Mouse (Mus musculus): Measurements from ENCODE around the gene Tspan18. TPM values are rescaled to one million over a fixed set of nuclear protein-coding genes. Genes with fewer than 3 reads are reported as not detected.

Gene Tspan18
- polyA plus RNA-seq, 1 experiment from 2014 or later: 27.8 TPM

GRCm38 (mm10) chr2:93352915-93353685 lies 18.8 kb upstream of the Tspan18 start:
- ATAC-seq (ENCODE audit: low FRiP score, low TSS enrichment): no peak
- 83% methylated on average over 8 of the region's 8 CpGs for WGBS

GRCm38 (mm10) chr2:93351352-93351751 lies 17.0 kb upstream of the Tspan18 start:
- WGBS: 76% methylated on average over 7 of the region's 7 CpGs
- no peak overlapping the region for H3K4me2 ChIP-seq (ENCODE audit: low read length)
- H3K27me3 ChIP-seq (ENCODE audit: control insufficient read depth, insufficient read depth, low read length): no peaks in the 10 kb centered on the region
- H3K4me3 ChIP-seq (replicated peaks; ENCODE audit: low read depth, low read length): no peak overlapping the region
- ATAC-seq (ENCODE audit: low FRiP score, low TSS enrichment): no peak
- H3K27ac ChIP-seq (replicated peaks; ENCODE audit: low read depth, low read length): no peak overlapping the region
- no peak for DNase-seq
- H3K9me3 ChIP-seq (ENCODE audit: control insufficient read depth, low read length): no peaks in the 10 kb centered on the region
- H3K4me1 ChIP-seq (ENCODE audit: control insufficient read depth, insufficient read depth, low read length): no peaks in the 10 kb centered on the region
- H3K36me3 ChIP-seq (ENCODE audit: control insufficient read depth, insufficient read depth, low read length): no peaks in the 10 kb centered on the region
- H3K9ac ChIP-seq (replicated peaks; ENCODE audit: low read length): no peak overlapping the region

More at GRCm38 (mm10) chr2:93352915-93353685, 18.8 kb upstream of the Tspan18 start:
- no peaks in the 10 kb centered on the region for H3K36me3 ChIP-seq (ENCODE audit: control insufficient read depth, insufficient read depth, low read length)
- H3K4me2 ChIP-seq (ENCODE audit: low read length): no peak overlapping the region
- no peak overlapping the region for H3K4me3 ChIP-seq (replicated peaks; ENCODE audit: low read depth, low read length)
- no peak for DNase-seq
- H3K9me3 ChIP-seq (ENCODE audit: control insufficient read depth, low read length): no peaks in the 10 kb centered on the region
- no peak overlapping the region for H3K27ac ChIP-seq (replicated peaks; ENCODE audit: low read depth, low read length)
- no peaks in the 10 kb centered on the region for H3K27me3 ChIP-seq (ENCODE audit: control insufficient read depth, insufficient read depth, low read length)
- H3K9ac ChIP-seq (replicated peaks; ENCODE audit: low read length): no peak overlapping the region
- no peaks in the 10 kb centered on the region for H3K4me1 ChIP-seq (ENCODE audit: control insufficient read depth, insufficient read depth, low read length)

GRCm38 (mm10) chr2:93347018-93347417 lies 12.7 kb upstream of the Tspan18 start:
- Histone ChIP-seq H3K36me3 (ENCODE audit: control insufficient read depth, insufficient read depth, low read length) (no peaks in the 10 kb centered on the region), H3K27me3 (ENCODE audit: control insufficient read depth, insufficient read depth, low read length) (no peaks in the 10 kb centered on the region), H3K27ac (replicated peaks; ENCODE audit: low read depth, low read length) (no peak overlapping the region), H3K4me2 (ENCODE audit: low read length) (no peak overlapping the region), H3K4me1 (ENCODE audit: control insufficient read depth, insufficient read depth, low read length) (no peaks in the 10 kb centered on the region), H3K9ac (replicated peaks; ENCODE audit: low read length) (no peak overlapping the region), H3K9me3 (ENCODE audit: control insufficient read depth, low read length) (no peaks in the 10 kb centered on the region), H3K4me3 (replicated peaks; ENCODE audit: low read depth, low read length) (no peak overlapping the region)
- DNase-seq (no peak), ATAC-seq (ENCODE audit: low FRiP score, low TSS enrichment) (no peak)
- WGBS: 89% methylated on average over 5 of the region's 5 CpGs

DNA sequence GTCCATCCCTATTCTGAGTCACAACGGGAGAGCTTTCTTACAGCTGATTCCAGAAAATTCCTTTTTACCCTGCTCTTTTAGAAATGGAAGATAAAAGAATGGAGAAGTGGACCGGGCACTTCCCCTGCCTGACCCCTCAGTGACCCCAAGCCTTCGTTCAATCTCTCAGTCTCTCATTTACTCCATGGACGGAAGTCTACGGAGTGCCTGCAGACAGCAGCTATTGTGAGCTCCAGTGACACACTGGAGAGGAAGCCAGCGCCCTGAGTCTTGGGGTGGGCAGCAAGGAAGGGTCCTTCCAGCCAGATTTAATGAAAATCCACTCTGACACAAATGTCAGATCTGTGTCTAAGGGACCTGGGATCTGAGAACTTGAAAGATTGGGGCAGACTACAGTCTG lies 12.3 kb upstream of the Tspan18 start:
- H3K27me3 ChIP-seq (ENCODE audit: control insufficient read depth, insufficient read depth, low read length): no peaks in the 10 kb centered on the region
- no peaks in the 10 kb centered on the region for H3K36me3 ChIP-seq (ENCODE audit: control insufficient read depth, insufficient read depth, low read length)
- no peaks in the 10 kb centered on the region for H3K9me3 ChIP-seq (ENCODE audit: control insufficient read depth, low read length)
- H3K9ac ChIP-seq (replicated peaks; ENCODE audit: low read length): no peak overlapping the region
- no peak overlapping the region for H3K27ac ChIP-seq (replicated peaks; ENCODE audit: low read depth, low read length)
- 24% methylated on average over 6 of the region's 6 CpGs for WGBS
- no peak overlapping the region for H3K4me2 ChIP-seq (ENCODE audit: low read length)
- no peak overlapping the region for H3K4me3 ChIP-seq (replicated peaks; ENCODE audit: low read depth, low read length)
- DNase-seq (no peak), ATAC-seq (ENCODE audit: low FRiP score, low TSS enrichment) (no peak)
- no peaks in the 10 kb centered on the region for H3K4me1 ChIP-seq (ENCODE audit: control insufficient read depth, insufficient read depth, low read length)

DNA sequence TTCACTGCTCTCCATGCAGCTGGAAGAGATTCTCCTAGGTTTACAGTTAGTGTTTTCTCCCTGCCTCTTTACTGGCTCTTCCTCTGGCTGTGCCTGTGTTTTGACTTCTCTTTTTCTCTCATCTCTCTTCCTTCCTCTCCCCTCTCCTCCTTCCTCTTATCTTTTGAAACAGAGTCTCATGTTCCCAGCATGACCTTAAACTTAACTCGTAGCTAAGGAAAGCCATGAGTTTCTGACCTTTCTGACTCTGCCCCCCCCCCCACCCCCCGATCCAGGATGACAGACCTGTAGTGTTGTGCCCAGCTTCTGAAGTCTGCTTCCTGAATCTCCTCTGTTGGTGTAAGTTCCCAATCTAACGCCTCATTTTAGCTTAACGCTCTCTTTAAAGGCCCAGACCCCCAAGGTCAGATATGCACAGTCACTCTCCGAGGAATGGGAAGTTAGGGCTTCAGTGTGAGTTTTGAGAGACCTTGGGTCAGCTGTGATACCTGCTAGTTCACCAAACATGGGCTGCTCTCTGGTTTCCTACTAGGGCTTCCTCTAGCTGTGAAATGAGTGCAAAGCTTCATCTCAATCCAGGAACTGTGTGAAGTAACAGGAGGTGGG lies 11.5 kb upstream of the Tspan18 start:
- Histone ChIP-seq H3K4me3 (replicated peaks; ENCODE audit: low read depth, low read length) (no peak overlapping the region), H3K27me3 (ENCODE audit: control insufficient read depth, insufficient read depth, low read length) (no peaks in the 10 kb centered on the region), H3K4me2 (ENCODE audit: low read length) (no peak overlapping the region), H3K4me1 (ENCODE audit: control insufficient read depth, insufficient read depth, low read length) (no peaks in the 10 kb centered on the region), H3K36me3 (ENCODE audit: control insufficient read depth, insufficient read depth, low read length) (no peaks in the 10 kb centered on the region), H3K9me3 (ENCODE audit: control insufficient read depth, low read length) (no peaks in the 10 kb centered on the region), H3K27ac (replicated peaks; ENCODE audit: low read depth, low read length) (no peak overlapping the region), H3K9ac (replicated peaks; ENCODE audit: low read length) (no peak overlapping the region)
- DNase-seq (no peak), ATAC-seq (ENCODE audit: low FRiP score, low TSS enrichment) (no peak)
- 86% methylated on average over 5 of the region's 5 CpGs for whole genome bisulfite sequencing

DNA sequence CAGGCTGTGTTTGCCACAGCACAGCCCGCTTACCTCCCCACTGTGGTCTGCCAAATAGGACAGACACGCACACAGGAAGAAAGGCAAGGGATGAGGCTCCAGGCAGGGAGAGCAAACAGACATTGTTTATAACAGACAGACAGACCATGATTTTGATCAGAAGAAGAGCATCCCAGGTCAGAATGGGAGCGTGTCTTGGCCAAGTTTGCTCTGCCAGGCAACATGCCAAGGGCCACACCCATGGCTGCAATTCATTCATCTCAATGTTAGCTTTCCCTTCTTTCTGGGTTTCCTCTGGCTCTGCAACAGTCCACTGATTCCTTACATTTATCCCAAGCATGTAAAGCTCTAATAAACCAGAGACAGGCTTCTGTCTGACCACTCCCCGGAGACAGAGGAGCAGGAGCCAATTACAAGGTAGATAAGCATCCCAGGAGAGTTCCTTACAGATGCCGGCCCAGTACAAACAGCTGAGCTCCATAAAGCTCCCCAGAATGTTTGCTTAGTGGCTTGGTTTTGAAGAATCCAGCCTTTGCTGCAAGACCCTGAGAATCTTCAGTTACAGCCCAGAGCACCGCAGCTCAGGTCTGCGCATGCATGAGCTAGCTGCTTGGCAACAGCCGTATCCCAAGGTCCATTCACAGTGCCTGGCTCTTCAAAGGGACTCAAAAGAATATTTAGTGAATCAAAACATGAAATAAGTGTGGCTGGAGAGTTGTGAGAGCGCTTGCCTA lies 5.2 kb upstream of the Tspan18 start:
- DNase-seq: peak; percentile 62

GRCm38 (mm10) chr2:93335996-93336395 lies 1.7 kb upstream of the Tspan18 start:
- Histone ChIP-seq H3K9ac (replicated peaks; ENCODE audit: low read length) (no peak overlapping the region), H3K4me2 (ENCODE audit: low read length) (no peak overlapping the region), H3K9me3 (ENCODE audit: control insufficient read depth, low read length) (no peaks in the 10 kb centered on the region), H3K27ac (replicated peaks; ENCODE audit: low read depth, low read length) (no peak overlapping the region), H3K27me3 (ENCODE audit: control insufficient read depth, insufficient read depth, low read length) (no peaks in the 10 kb centered on the region), H3K4me3 (replicated peaks; ENCODE audit: low read depth, low read length) (no peak overlapping the region), H3K4me1 (ENCODE audit: control insufficient read depth, insufficient read depth, low read length) (peaks cover 33% of the 10 kb centered on the region), H3K36me3 (ENCODE audit: control insufficient read depth, insufficient read depth, low read length) (no peaks in the 10 kb centered on the region)
- 85% methylated on average over 11 of the region's 11 CpGs for WGBS
- ATAC-seq (ENCODE audit: low FRiP score, low TSS enrichment) (no peak), DNase-seq (no peak)

More for the DNA sequence above, 5.2 kb upstream of the Tspan18 start:
- Histone ChIP-seq H3K27me3 (ENCODE audit: control insufficient read depth, insufficient read depth, low read length) (no peaks in the 10 kb centered on the region), H3K27ac (replicated peaks; ENCODE audit: low read depth, low read length) (peak overlapping the region; percentile 46), H3K4me2 (ENCODE audit: low read length) (no peak overlapping the region), H3K4me3 (replicated peaks; ENCODE audit: low read depth, low read length) (no peak overlapping the region), H3K4me1 (ENCODE audit: control insufficient read depth, insufficient read depth, low read length) (peaks cover 12% of the 10 kb centered on the region), H3K9me3 (ENCODE audit: control insufficient read depth, low read length) (no peaks in the 10 kb centered on the region), H3K9ac (replicated peaks; ENCODE audit: low read length) (no peak overlapping the region), H3K36me3 (ENCODE audit: control insufficient read depth, insufficient read depth, low read length) (no peaks in the 10 kb centered on the region)
- ATAC-seq (ENCODE audit: low FRiP score, low TSS enrichment): no peak
- WGBS: 39% methylated on average over 9 of the region's 9 CpGs

GRCm38 (mm10) chr2:93333241-93333816 lies 976 bp downstream of the Tspan18 start:
- H3K4me1 ChIP-seq (ENCODE audit: control insufficient read depth, insufficient read depth, low read length): peaks cover 28% of the 10 kb centered on the region
- H3K4me2 ChIP-seq (ENCODE audit: low read length): peak overlapping the region; percentile 99
- H3K9me3 ChIP-seq (ENCODE audit: control insufficient read depth, low read length): no peaks in the 10 kb centered on the region
- DNase-seq: peak; percentile 95
- H3K27me3 ChIP-seq (ENCODE audit: control insufficient read depth, insufficient read depth, low read length): no peaks in the 10 kb centered on the region
- peak overlapping the region; percentile 81 for H3K9ac ChIP-seq (replicated peaks; ENCODE audit: low read length)
- H3K36me3 ChIP-seq (ENCODE audit: control insufficient read depth, insufficient read depth, low read length): no peaks in the 10 kb centered on the region
- peak overlapping the region; percentile 70 for H3K4me3 ChIP-seq (replicated peaks; ENCODE audit: low read depth, low read length)
- H3K27ac ChIP-seq (replicated peaks; ENCODE audit: low read depth, low read length): peak overlapping the region; percentile 72
- WGBS: under 1% methylated on average over 29 of the region's 29 CpGs
- peak; percentile 78 for ATAC-seq (ENCODE audit: low FRiP score, low TSS enrichment)

Measured in midbrain, embryonic 14.5 days (tissue).